Mouse (Mus musculus) monocyte, adult 5-6 weeks (primary cell): ENCODE measurements around the gene Me1. TPM values are rescaled to one million over a fixed set of nuclear protein-coding genes. Genes with fewer than 3 reads are reported as not detected.

Source experiments
- ATAC-seq: fragments of 153-309, 156-312 bp; replicated peaks from 2 replicates; pipeline ENCODE4 v1.8.0; 2017; ENCODE audit warnings: mild to moderate bottlenecking; ENCODE audit not compliant: low TSS enrichment, insufficient number of reproducible peaks, severe bottlenecking, poor library complexity, low FRiP score
- total RNA-seq: library from RNA; stranded (forward); fragments of 200-1000, 200-491, 200-594 nt; gene quantifications from 3 replicates; pipeline ENCODE4 v1.2.3, GENCODE M21; 2017

Gene Me1
- total RNA-seq, result 0.29 to 0.32 TPM in 2 of 3 replicates, not detected in the other

DNA sequence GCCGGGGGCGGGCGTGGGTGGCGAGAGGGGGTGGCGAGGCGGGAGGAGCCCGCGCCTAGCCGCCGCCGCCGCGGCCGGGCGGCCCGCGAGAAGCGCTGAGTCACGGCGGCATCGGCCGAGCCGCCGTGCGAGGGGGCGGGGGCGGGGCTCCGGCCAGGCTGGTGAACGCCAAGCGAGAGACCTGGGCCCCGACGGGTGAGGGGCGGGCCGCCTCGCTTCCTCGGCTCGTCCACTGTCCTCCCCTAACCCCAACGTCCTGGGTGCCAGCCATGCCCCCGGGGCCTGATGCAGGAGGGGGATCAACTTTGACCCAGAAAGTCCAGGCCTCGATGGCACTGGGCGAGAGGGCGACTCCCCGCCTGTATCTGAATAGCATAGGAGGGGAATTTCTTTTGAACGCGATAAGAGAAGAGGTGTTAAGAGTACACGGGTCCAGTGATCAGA is at the start of gene Me1:
Gene Me1 (minus strand): TSS at position 136 of the 444 bp plus-strand sequence.
- ATAC-seq, result no peak

DNA sequence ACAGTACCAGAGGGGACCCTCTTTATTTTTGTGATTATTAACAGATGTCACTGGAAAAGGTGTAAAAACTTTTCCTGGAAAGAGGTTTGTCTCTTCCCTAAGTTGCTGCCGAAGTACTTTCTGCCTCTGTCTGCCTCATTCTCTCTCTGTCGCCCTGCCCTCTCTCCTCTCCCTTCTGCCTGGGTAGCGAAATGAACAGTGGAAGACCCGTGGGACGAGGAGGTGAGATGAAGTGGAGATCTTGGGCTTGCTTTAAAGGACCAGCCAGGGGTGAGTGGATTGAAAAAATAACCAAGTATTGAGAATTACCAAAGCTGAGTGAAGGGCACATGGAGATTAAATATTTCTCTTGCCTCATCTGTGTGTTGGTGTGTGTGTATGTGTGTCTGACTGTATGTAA is 48.3 kb upstream of the Me1 start:
- ATAC-seq, result no peak

DNA sequence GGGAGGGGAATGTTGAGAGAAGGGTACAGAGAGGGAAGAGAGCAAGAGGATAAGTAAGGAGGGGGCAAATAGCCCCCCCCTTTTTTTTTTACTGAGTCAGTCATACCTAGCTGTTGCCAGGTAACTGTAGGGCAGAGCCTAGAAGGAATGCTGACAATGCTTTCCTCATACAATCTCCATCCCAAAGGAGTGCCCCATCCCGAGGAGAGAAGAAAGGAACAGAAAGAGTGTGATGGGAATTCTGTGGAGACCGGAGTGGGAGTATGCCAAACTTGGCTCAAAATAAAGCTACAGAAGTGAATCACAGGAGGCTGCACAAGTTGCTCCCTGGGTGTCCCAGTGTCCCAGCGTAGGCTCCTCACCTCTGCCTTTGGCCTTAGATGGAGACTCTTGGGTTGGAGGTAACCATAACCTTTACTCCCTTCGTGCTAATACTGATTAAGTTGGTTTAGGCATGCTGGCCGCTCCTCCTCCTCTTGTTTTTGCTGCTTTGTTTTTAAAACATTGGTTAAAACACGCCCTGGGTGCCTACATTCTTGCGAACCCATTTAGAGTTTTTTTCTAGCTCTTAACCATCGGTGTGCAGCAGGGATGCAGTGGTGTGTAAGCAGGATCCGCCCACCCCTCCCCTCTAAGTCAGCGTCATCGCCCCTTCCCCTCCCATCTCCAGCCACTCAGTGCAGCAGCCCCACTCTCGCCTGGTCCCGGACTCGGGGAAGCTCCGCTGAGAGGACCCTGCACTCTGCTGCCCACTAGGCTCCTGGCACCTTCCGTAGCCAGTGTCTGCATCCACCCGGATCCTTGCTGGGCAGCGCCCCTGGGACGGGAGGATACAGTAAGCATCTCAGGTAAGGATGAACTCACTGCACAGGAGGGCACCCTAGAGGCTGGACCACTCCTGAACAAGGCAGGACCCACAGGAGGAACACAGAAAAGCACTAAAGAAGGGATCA is 47.5 kb upstream of the Me1 start, which contains the start of gene Prss35:
Gene Prss35 (plus strand): TSS at position 691 of the 953 bp plus-strand sequence.
- ATAC-seq, result no peak

DNA sequence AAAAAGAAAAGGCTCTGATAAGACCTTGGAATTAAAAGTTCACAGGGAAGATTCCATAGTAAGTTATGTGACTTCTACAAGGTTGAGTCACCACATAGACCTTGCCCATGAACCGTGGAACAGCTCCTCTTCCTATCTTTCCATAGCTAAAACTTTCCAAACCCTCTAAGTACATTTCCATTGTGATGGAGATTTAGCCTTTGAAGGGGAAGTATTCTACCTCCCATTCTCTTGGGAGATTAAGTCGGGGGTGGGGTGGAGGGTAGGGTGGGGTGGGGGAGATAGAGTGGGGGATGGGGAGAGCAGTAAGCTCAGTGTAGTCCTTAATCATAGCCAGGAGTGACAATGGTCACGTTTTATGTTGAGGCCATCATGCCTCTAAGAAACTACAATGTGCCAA is 44.2 kb upstream of the Me1 start:
- no peak for ATAC-seq

DNA sequence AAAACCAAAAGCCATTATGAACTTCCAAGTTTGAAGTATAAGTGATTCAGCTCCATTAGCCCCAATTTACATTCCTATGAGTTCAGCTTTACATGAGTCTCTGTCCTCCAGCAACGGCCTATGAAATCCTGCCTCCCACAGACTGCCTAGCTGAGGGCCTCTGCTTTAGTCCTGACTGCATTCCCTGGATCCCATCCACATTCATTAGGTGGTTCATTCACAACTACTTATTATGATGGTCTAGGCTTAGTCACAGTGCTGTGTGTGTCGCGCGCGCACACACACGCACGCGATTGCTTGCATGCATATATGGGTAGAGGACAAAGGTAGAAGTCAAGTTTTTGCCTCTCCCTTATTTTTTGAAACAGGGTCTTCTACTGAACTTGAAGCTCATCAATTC is 43.0 kb upstream of the Me1 start:
- ATAC-seq, result no peak

DNA sequence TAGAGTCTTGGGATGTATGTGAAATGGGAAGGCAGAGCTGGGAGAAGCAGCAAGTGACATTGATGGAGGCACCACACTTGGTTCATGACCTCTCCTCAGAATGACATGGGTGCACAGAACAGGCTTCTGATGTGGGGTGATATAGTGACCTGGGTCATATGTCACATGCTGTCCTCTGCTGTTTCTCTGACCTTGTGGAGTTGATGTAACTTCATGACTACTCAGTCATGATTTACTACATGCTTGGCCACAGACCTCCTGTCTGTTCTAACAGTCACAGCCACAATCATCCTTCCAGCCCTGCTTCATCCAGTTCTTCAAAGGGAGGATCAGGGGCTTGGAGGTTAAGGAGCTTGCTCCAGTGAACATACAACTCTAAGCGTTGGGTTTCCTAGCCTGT is 42.3 kb upstream of the Me1 start:
- ATAC-seq, result no peak

DNA sequence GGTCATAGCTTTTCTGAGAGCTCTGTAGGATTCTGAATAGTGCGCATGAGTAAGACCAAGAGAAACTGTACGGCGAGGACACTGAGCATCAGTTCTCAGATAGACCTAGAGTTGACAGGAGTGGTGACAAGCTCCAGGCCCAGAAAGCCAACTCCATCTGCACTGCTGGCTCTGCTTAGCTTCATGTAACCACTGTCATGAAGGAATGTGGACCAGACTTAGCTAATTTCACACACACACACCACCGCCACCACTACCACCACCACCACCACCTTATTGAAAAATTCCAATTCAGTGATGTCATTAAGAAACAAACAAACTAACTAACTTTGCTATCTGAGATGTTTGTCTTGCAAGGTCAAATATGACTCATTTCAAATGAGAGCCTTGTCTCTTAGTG is 41.2 kb upstream of the Me1 start:
- no peak for ATAC-seq

DNA sequence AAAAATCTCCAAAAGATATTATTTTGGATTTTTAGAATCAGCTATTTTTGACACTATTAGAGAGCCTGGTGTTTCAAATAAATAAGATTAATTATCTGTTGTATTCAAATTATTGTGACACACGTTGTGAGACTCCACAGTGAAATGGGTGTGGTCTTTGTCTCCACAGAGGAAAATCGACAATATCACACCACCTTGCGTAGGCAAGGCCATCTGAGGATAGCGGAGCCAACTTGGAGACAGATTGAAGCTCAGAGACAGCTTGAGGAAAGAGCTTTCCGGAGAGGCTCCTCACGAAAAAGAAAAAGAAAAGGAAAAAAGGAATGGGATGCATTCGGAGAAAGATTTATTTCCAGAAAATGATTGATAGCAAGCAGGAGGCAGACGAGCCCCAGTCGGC is 39.0 kb upstream of the Me1 start:
- ATAC-seq, result no peak

DNA sequence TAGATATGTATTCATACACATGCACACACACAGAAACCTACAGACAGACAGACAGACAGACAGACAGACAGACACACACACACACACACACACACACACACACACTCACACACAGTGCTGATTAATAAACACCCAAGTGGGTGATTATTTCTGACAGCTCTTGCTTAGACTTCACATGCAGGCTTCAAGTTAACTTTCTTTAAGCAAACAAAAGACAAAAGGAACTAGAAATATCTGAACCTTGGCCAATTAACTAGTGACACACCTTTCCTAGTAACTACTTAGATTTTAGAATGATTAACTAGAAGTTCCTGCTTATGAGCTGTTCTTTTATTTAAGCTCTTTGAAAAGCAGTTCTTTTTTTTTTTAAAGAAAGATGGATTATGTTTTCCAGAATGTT is 38.6 kb upstream of the Me1 start:
- ATAC-seq, result no peak

DNA sequence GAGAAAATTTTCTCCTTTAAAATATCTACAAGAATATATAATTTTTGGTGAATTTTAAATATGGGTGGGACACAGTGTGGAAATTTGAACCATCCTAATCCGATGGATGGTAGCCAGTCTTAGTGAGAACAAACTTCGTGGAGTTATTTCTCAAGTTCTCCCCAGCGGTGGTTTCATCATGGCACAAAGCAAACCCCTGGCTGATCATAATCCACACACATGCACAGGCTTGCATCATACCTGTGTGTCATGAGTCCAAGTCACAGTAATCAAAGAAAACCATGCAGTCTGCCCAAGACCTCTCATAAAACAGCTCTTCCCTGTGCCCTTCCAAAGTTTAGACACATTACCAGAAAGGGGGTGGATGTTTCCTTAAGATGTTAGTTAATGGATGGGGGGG is 34.1 kb upstream of the Me1 start:
- no peak for ATAC-seq

DNA sequence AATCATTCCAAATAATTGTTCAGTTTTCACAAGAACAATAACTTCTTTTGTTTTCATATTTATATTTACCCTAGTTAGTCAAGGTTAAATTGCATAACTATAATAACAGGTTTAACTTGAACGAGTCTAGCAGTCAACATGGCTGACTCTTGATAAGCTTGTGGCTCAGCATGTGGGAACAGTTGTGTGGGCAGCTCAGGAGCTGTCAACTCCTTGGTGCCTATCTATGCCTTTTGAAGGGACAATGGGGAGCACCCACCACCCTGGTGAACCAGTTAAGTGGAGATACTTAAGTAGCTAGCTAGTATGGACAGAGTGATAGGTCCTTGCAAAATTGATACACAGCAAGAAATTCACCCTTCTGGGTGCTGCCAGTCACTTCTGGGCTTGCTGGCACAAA is 33.3 kb upstream of the Me1 start:
- ATAC-seq, result no peak

DNA sequence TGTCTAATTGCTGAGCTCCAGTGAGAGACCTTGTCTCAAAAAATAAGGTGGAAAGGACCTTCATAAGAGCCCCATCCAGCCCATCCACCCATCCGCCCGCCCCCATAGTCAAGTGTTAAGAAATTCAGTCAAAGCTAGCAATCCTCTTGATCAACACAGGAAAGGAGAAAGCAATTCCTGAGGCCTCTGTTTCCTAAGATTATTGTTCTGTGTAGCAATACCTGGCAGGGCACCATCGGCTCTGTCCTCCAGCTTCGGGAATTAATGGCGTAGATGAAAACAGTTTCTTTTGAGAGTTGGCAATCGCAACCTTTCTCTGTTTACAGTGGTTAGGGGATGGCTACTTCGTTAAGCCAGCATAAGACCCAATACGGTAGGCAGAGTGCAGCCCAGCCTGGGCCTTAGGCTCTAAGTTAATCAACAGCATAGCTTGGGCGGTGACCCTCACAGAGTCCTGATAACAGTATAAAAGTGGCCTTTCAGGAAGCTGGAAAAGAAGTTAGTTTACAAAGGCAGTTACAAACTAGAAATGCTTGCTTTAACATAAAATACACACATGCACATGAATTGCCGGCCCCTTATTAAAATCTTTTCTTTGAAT is 32.6 kb upstream of the Me1 start:
- no peak for ATAC-seq

DNA sequence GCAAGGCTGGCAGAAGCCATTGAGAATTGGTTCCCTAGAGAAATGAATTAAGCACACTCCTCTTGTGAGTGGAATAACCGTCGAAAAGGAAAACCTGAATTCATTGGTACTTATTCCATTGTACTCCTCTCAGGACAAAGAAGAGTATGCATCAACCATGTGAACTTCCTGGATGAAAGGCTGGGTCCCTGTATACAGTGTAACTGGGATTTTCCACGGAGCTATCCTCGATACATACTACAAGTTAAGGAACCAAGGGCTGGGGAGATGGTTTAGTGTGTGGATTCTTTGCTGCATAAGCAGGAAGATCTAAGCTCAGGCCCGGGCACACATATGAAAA is 30.6 kb upstream of the Me1 start:
- ATAC-seq, result no peak

DNA sequence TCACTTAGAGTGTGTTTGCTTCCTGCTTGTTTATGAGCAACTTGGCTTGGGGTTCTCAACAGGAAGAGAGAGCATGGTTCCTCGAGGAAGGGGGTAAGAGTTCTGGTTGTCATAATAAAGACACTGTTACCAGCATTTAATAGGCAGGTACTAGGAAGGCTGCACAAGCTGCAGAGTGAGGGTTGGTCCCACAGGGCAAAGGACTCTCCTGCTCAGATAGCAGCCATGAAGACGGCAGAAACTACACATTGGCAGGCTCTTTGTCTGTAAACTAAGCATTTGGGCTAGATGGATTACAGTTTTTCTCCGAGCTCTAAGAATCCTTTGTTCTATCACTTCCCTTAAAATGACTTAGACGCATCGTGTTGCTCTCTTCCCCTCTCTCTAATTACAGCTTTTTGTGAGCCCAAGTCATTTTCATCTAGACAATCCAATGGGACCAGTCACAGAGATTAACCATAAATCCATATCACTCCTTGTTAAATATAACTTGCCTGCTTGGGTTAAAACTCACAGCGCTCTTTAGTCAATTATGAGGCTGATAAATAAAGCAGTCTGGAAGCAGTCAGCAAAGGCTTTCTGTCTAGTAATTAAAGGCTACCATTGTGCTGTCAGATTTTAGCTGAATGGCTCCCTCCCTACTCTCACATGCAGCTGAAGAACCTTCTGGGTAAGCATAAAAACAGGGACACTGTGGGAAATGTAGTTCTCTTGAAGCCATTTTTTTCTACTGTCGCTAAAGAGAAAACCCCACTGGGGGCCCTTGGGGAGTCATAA is 30.0 kb upstream of the Me1 start:
- no peak for ATAC-seq

DNA sequence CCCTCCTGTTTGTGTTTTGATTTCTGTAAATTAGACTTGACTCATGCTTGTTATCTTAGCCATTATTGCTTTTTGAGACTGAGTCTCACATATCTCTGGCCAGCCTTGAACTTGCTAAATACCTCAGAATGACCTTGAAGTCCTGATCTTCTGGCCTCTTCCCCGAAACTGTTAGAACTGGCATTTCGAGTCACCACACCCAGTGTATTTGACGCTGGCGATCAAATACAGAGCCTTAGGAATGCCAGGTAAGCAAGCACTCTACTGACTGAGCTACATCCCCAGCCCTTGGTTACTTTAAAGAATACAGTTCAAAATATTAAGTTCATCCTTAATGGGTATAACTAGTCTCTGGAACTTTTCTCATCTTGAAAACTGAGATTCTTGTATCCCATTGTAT is 29.3 kb upstream of the Me1 start:
- no peak for ATAC-seq

DNA sequence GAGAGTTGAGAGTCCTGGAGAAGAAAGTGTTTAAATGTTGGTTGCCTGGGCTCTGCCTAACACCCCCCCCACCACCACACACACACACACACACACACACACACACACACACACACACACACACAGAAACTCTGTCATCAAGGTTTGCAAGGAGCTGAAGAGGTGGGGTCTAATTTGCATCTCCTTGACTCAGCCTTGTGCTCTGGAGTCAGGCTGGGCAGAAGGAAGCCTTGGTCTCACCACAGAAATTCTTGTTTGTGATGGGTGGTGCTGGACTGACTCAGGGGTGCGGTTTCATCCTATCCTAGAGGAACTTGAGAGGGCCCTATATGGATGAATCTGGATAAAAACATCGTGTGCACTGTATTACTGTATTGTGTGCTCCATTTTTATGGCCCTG is 25.0 kb upstream of the Me1 start:
- ATAC-seq, result no peak

DNA sequence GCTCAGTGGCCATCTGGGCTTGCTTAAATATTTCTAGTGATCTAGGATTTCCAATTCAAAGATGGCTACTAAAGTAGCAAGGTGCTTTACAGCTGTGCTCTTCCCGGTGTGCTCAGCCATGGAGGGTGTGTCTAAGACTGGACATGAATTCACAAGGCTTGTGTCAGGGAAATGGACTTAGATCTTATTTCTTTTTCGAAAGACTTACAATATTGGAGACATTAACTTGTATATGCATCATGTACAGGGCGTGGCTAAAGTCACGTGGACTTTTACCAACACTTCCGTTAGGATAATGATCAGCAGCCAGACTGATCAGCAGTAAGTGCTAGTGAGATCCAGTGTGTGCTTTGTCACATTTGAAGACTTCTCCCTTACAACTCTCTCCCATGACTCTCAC is 24.5 kb upstream of the Me1 start:
- ATAC-seq, result no peak

DNA sequence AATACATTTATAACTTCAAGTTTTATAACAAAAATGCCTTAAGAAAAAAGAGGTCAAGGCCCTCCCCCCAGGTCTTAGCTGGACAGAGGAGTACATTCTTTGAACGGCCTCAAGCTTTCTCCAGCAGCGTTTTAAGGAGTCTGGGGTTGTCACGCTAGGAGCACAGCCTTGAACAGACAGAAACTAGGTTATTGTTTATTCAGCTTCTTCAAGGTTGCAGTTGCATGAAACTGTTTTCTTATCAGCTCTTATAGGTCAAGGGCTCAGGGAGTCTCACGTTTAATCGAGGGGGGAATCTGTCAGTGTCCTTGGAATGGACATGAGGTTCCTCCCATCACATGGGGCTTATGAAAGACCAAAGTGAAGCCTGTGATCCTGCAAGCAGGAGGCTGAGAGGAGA is 21.4 kb upstream of the Me1 start:
- ATAC-seq, result no peak

DNA sequence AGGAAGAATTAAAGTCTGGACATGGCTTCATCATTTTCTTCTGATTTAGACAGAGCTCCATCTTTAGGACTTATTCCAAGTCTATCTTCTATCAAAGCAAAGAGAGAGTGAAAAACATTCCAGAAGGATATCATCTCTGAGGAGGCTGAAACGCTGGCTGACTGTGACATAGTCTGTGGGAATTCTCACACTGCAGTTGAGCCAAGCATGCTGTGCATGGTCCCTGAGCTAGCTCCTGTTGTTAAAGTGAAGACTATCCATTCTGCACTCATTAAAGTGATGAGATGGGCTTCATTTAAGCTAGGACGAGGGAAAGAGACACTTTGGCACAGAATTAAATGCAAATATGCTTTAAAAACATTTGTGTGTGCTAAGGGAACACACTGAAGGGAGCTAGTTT is 20.8 kb upstream of the Me1 start:
- ATAC-seq, result no peak

DNA sequence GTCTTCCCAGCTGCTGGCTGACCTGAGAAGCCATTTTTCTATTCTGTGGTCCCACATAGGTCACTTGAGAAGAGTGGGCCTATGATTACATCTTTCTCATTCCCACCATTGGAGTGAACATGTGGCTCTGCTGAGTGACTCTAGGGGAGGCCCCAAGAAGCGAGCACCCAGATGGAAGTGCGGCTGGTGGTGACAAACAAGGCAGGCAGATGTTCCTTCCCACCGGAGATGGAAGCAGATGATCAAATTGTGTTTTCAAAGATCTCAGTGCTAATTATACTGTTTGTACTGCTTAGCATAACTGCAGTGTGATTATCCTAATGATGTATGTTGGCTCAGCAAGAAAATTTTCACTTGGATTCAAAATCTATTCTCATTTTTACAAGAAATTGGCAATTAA is 18.3 kb upstream of the Me1 start:
- no peak for ATAC-seq
